Mouse (Mus musculus) heart, adult 9 months (tissue): ENCODE data around the gene Uchl4.
"Not testable (repeated sequence)": the region's sequence is repeated elsewhere in the genome, so short reads cannot be mapped to it uniquely, and the experiment has no call there.

Experiments used
- DNase-seq, 2 experiments: peaks; one replicate each; pipeline ENCODE4 v3.0.0; 2022; ENCODE audit warnings: low spot score in 2 of 2

Uchl4 gene

DNA sequence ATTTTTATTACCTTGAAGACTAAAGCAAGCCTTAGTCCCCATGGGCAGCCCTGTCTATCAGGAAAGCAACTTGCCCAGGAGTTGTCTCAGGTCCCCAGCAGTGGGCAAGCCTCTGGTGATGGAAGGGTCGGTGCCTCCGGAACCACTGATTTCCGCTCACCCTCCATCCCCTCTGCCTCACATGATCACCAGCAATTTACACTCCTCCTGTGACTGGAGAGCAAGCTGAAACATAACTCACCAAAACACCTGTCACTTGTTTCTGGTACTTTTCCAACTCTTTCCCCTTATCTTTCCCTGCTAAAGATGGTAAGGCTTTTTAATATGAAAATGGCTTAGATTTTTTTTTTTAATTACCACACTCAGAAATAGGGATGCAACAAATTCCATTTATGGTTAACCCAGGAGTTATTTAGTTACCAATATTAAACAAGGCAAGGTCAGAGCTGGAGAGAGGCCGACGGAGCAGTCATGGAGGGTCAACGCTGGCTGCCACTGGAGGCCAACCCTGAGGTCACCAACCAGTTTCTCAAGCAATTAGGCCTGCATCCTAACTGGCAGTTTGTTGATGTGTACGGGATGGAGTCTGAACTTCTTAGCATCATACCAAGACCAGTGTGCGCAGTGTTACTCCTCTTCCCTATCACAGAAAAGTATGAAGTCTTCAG lies at the start of gene Uchl4:
TSS of gene Uchl4 (plus strand) at position 434 of the 668 bp plus-strand sequence.
- DNase-seq: no peak

DNA sequence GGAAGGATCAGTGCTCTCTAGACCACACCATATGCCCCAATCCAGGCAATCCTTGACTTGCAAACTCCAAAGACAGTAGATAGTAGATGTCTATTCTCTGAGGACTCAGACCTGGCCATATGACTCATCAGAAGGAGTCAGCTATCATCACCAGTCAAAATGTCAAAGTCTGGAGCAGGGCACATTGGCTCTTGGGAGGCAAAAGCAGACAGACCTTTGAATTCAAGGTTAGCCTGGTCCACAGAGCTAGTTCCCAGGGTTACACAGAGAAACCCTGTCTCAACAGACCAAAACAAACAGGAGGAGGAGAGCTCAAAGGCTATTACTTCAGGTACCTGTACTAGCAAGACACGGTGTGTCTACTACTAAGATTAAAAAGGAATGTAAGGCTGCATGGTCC lies 41.1 kb upstream of the Uchl4 start:
- DNase-seq: no peak

DNA sequence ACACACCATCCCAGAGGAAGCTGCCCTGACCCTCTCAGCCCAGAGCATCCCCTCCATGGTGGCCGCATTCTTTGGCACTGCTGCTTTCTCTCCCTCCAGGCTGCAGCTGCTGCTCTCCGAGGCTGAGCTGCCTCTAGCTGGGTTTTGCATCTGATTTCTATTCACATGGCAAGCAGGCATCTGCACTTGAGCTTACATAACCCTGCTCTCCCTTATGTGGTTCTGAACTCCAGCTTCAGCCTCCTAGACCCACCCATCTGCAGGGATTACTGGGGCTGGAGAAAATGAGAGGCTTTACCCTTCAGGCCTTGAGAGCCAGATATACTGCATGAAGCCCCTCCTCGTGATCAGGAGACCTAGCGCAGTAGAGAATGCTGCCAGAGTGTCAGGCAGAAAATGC lies 39.4 kb upstream of the Uchl4 start:
- DNase-seq: peak; percentile 20 to 29

DNA sequence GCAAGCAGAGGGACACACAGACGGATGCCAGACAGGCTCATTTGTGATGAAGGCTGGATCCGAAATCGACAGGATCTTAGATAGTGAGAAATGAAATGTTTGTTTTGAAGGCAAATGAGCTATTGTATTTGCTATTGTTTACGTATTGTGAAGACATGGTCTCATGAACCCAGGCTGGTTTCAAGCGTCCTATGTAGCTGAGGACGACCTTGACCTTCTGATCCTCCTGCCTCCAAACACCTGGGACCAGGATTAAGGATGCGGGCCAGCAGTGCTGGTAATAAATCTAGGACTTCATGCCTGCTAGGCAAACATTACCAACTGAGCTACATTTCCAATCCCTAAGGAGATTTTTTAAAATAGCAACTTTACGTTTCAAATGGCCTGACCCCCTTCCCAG lies 37.5 kb upstream of the Uchl4 start:
- no peak for DNase-seq

DNA sequence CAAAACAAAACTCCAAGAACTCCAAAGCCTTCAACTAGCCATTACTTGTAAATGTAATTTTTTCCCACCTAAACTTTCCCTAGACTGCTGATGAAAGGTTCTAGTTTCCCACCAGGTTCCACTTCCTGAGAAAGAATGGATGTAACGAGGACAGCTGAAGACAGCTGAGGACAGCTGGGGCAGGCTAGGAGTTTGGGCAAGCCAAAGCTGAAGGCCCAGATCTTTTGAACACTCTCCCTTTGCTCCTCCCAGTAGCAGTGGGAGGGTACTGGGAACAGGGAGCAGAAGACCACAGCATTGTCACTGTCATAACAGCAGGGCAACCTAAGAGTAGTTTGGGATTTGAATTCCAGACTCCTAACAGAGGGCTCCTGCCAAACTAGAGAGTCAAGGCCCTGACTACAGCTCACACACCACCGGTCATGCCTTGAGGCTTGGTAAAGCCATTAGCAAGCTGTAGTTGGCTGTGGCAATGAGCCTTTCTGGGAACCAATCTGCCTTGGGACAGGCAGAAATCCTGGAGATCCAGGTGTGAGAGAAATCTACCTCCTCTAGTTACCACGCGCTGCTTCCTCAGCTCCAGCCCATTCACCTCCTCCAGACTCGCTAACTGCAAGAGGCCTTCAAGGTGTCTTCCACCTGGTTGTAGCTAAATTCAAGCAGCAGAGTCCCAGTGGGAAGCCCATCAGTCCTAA lies 36.8 kb upstream of the Uchl4 start:
- no peak for DNase-seq

DNA sequence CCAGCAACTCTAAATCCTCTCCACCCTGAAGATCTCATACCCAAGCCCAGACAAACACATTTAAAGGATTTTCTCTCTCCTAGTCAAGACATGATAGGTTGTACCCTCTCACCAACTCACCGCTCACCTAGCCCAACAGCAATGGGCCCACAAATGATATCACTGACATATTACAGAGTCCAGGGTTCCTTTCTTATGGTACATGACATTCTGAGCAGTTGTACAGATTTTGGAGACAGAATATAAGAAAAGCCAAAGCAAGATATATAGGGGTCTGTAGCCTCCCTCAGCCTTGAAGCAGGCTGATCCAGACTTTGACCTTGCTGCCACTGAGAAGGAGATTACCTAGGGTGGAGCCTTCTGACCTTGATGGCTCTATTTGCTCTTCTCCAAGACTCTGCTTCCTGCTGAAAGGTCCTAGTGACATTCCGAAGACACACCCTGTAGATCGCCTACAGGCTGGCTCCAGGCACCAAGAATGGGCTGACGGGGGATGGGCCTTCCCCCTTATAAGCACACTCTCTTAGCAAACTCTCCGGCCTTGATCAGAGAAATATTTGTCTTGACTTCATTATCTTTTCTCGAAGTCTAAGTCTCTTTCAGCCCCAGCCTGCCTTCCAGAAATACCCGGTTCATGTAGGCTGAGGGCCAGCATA lies 36.1 kb upstream of the Uchl4 start:
- DNase-seq: not testable (repeated sequence)

DNA sequence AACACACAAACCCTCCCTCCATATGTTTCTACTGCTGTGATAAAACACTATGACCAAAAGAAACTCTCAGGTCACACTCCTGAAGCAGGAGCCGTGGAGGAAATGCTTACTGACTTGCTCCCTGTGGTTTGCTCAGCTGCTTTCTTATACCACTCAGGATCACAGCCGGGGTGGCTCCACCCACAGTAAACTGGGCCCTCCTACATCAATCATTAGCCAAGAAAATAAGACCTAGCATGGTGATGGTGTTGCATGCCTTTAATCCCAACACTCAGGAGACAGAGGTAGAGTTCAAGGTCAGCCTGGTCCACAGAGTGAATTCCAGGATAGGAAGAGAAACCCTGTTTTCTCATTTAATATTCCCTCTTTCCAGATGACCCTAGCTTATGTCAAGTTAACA lies 35.1 kb upstream of the Uchl4 start:
- no peak for DNase-seq

DNA sequence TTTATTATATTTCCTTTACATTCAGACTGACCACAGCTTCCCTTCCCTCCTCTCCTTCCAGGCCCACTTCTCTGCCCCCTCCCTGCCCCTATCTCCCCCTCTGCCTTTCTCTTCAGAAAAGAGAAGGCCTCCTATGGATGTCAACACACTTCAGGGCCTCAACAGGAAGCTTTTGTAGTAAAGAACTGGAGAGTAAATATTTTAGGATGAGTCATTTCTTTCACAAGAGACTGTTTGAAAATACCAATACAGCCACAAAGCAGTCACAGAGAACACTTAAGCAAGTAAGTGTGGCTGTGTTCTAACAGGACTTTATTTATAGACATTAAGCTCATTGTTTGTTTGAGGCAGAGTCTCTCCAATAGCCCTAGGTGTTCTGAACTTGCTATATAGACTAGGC lies 32.7 kb upstream of the Uchl4 start:
- DNase-seq: no peak

DNA sequence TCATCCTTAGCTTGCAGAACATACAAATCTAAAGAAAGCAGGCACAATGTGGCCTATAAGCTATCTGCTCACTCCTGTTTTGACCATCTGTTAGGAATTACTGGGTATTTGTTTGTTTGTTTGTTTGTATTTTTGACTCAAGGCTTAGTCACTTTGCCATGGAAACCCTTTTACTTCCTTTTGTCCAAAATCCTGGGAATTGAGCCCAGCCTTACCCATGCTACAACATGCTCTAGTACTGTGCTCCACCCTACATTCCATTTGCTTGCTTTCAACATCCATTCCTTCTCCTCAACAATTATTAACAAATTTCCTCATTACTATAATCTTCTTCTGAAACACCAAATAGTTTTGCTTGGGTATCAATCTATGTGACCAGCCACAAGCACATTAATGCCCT lies 32.1 kb upstream of the Uchl4 start:
- DNase-seq: no peak

DNA sequence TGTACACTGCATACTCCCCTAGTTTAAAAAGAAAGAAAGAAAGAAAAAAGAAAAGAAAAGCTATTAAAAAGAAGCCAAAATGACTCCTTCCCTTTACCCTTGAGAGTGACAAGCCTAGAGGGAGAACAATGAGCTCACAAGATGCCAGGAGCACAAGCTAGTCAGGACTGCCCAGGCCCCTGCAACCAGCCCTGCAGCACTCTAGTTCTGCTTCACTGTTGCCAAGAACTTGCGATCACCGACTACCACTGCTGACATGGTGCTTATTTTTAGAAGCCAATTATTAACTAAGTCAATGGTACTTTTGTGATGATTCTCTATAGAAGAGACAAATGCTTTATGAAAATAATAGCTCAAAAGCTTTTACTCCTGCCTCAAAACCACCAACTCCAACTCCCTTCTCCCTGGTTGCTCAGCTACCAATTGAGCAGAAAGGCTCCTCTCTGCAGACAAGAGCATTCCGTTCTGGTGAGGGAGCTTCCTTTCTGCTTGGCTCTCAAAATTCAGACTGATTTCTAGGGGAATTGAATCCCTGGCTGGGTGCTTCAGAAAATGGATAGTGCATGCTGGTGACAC lies 27.4 kb upstream of the Uchl4 start:
- DNase-seq: peak; percentile 9 to 21

DNA sequence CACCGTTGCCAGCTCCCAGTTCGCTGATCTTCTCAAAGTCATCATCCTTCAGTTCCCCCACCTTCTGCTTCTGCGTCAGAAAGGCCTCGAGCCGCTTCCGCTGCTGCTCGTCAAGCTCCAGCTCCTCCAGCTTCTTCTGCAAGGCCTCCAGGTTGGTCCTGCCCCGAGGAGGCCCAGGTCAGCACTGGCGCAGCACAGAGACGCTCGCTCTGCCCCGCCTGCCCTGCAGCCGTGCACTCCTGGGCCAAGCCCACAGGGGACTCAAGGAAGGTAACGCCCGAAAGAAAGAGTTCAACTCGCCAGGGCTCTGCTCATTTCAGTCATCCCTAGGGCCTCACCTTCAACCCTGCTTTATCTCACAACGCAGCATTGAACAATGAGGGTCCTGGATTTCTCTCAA lies 20.5 kb upstream of the Uchl4 start:
- DNase-seq: no peak

DNA sequence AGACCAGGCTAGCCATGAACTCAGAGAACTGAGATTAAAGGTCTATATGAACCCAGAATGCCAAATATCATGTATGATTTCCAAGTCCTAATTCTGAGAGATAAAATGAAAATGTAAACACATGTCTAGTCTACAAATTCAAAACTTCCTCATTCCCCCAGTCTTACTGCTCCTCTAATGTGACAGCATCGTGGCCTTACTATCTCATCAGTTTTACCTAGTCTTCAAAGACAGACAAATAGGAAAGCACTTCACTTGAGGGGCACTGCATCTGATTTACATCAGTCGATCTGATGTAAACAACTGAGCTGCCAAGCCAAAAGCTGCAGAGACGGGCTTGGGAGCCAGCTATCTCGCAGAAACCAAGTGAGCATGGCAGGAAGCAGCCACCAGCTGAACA lies 18.9 kb upstream of the Uchl4 start:
- no peak for DNase-seq

DNA sequence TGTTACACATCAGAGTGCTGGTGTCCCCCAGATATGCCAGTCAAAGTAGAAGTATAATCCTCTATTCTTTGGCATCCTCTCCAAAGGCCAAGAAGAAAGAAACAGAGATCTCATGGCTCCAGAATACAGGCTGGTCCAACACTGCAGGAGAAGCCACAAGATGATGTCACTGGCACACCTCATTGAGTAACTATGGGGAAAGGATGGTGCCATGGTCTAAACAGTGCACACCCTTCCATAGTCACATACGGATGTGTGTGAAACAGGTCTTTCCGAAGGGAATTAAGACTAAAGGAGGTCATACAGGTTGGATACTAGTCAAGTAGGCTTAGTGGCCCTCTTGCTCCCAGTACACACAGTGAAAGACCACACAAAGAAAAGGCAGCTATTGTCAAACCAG lies 18.4 kb upstream of the Uchl4 start:
- DNase-seq: no peak

DNA sequence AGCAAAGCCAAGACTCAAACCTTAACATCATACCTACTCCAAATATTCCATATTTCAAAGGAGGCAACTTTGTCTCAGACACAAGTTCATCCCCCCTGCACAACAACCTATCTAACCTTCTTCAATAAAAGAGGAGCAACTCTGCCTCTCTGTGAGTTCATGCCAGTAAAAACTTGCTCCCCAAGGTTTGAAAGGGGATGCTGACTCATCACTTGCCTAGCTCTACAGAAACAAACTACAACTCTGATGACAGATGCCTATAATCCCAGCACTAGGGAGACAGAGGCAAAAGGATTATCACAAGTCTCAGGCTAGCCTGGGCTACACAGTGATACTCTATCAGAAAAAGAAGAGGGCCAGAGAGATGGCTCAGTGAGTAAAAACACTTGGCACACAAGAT lies 17.1 kb upstream of the Uchl4 start:
- no peak for DNase-seq

DNA sequence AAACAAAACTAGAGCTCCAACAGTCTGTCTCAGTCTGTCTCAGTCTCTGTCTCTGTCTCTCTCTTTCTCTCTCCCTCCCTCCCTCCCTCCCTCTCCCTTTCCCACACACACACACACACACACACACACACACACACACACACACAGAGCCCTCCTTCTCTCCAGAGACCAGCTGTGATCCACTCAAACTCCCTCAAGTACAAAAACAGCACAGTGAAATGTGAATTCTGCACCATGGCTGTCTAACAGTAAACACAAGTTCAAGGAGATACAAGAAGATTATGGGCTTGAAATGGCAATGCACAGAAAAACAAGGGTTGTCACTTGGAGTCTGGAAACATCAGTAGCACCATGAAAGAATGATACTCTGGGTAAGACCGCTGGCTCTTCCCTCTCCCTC lies 15.7 kb upstream of the Uchl4 start:
- no peak for DNase-seq

DNA sequence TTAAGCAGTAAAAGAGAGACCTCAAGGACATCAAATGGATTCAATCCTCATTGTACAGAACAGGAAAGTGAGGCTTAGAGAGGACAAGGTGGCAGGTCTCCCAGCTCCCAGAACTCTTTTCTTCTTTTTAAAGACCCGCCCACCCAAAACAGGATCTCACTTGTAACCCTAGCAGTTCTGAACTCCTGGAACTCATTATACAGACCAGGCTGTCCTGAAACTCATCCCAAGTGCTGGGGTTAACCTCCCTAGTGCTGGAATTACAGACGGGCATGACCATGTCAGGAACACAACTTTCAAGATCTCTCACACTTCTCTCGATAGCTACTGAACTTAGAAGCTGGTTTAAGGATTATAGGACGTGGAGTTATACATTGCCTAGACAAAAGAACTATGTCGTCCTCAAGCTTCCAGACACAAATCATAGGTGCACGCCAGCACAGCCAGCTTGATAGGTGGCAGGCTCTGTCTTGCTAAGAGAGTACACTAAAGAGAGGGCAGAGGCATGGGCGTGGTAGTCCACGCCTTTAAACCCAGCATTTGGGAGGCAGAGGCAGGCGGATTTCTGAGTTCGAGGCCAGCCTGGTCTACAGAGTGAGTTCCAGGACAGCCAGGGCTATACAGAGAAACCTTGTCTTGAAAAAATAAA lies 15.1 kb upstream of the Uchl4 start:
- no peak for DNase-seq

DNA sequence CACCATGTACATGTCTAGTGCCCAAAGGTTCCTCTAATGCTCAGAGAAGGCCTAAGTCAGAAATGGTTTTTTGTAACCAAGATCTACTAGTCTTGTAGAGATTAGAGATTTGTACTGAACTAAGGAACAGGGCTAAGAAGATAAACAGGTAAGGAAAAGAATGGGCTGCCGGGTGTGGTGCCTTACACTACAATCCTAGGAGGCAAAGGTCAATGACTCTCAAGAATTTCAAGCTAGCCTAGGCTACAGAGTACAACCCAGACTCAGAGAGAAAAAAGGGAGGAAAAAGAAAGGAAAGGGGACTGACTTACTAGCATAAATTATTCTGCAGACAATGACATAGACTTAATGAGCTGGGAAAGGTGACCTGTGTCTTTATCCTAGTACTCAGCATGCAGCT lies 14.4 kb upstream of the Uchl4 start:
- DNase-seq: no peak

DNA sequence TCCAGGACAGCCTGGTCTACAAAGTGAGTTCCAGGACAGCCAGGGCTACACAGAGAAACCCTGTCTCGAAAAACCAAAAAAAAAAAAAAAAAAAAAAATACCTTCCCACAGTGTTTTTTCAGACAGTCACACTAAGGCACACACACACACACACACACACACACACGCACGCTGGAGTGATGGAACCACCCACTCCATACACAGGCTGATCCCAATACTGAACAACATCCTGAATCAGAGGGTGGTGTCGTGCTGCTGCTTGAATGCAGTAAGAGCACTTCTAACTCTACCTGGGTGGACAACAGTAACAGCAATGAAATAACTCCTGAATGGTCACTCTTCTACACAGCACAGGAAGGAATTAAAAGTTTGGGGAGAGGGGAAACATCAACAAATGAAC lies 13.5 kb upstream of the Uchl4 start:
- no peak for DNase-seq

DNA sequence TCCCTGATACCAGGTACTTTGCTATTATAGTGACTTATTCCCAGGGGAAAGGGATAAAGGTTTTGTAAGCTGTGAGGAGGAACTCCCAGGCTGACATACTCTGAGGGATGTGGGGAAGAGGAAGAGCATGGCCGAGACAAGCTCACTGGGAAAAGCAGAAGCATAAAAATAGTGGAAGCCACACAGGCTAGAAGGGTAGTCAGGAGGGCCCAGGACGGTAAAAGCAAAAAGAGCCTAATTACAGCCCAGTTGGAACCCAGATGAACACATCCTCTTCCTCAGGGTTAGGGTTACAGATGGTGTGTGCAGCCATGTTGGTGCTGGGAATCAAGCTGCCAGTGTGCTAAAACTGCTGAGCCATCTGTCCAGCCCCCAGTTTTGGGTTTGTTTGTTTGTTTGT lies 12.9 kb upstream of the Uchl4 start:
- peak in 1 of 2 experiments; percentile 9 for DNase-seq

DNA sequence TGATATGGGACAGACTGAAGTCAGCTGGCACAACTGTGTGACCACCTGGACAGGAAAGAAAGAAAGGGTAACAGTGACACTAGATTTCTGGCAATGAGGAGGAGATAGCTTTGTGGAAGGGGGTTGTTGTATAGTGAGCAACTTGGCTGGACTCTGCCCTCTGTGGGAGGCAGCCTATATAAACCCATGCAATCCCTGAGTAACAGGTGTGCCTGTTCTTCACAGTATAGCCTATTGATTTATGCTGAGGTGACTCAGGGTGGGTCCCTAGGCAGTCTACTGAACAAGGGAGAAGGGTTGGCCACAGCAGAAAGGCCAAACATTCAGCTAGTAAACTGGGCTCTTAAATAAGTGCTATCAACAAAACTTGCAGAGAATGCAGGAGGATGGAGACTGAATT lies 9.2 kb upstream of the Uchl4 start:
- DNase-seq: no peak

DNA sequence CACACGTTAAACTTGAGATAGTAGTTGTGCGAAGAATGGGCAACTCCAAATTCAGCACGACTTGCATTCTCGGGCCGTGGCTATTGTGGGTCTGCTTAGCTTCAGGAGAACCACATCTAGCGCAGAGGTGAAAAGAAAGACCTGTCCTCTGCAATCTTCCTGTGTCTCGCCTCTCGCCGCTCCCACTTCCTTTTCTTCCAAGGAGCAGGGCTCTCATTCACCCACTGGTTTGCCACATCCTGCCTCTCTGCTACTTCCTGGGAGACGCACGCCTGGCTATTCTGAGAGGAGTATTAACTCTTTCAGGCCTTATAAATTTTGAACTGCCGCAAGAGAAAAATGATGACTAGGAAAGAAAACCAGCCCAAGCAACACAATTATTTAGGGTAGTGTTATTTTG lies 7.3 kb upstream of the Uchl4 start:
- DNase-seq: no peak

DNA sequence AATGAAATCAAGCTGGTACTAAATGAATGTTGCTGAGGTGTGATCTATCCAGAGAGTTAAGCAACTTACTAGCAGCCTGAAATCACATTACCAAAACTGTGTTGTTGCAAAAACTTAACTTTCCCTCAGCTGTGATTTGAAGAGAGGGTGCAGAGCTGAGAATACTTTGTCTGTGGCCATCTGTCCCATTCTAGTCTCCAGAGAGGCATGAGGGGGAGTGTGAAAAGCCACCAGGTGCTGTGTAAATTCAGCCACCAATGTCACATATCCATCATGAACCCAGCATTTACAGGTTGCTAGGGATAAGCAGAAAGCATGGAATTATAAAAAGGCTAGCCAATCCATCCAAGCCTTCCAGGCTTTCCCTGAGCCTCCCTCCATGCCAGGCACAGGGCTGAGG lies 6.0 kb upstream of the Uchl4 start:
- DNase-seq: no peak
